Mouse (Mus musculus): ENCODE data around the gene Gpr183.

- TF ChIP-seq CTCF (IDR thresholded peaks at IDR 0.05; ENCODE audit: borderline replicate concordance, control insufficient read depth, extremely low read depth, insufficient read depth, low read length, poor library complexity) (no peak), POLR2A (IDR thresholded peaks at IDR 0.05; ENCODE audit: control insufficient read depth, extremely low read depth, insufficient read depth, low read length, poor library complexity) (no peak)
These were observed 2.1 kb upstream of the Gpr183 start for GRCm38 (mm10) chr14:121967095-121967494.

Measured in thymus, adult 2 months (tissue).